Mouse (Mus musculus) MN1 (cell line): ENCODE data around the gene Slc17a9.
"Not testable (repeated sequence)": the region's sequence is repeated elsewhere in the genome, so short reads cannot be mapped to it uniquely, and the experiment has no call there.

Experiments used
- DNase-seq: peaks from one replicate; pipeline ENCODE4 v3.0.0-alpha.2; 2016; ENCODE audit warnings: low spot score

Gene Slc17a9

GRCm38 (mm10) chr2:180710276-180711155, 14.5 kb upstream of the Slc17a9 start:
- peak; percentile 54 for DNase-seq

GRCm38 (mm10) chr2:180711527-180711926, 13.5 kb upstream of the Slc17a9 start:
- no peak for DNase-seq

- DNase-seq = no peak
Observed at GRCm38 (mm10) chr2:180712037-180712689, 12.9 kb upstream of the Slc17a9 start.

GRCm38 (mm10) chr2:180722748-180723147, 2.3 kb upstream of the Slc17a9 start:
- DNase-seq = not testable (repeated sequence)

- DNase-seq = no peak
Observed at GRCm38 (mm10) chr2:180723865-180724264, 1.2 kb upstream of the Slc17a9 start.

- DNase-seq = no peak
Observed at GRCm38 (mm10) chr2:180725414-180725778, 333 bp downstream of the Slc17a9 start.

- DNase-seq = no peak
Observed at GRCm38 (mm10) chr2:180725856-180726629, 980 bp downstream of the Slc17a9 start.

GRCm38 (mm10) chr2:180726658-180727442, 1.8 kb downstream of the Slc17a9 start:
- DNase-seq = no peak

GRCm38 (mm10) chr2:180727613-180728021, 2.6 kb downstream of the Slc17a9 start:
- DNase-seq = no peak

GRCm38 (mm10) chr2:180731036-180731435, 6.0 kb downstream of the Slc17a9 start:
- DNase-seq = no peak

- no peak for DNase-seq
Observed at GRCm38 (mm10) chr2:180731984-180732383, 6.9 kb downstream of the Slc17a9 start.

- DNase-seq = no peak
Observed at GRCm38 (mm10) chr2:180735232-180735631, 10.2 kb downstream of the Slc17a9 start.

- DNase-seq = no peak
Observed at GRCm38 (mm10) chr2:180737984-180738383, 12.9 kb downstream of the Slc17a9 start.

- DNase-seq = no peak
Observed at GRCm38 (mm10) chr2:180740349-180740748, 15.3 kb downstream of the Slc17a9 start.

- no peak for DNase-seq
Observed at GRCm38 (mm10) chr2:180741421-180741820, 16.4 kb downstream of the Slc17a9 start.

- DNase-seq = no peak
Observed at GRCm38 (mm10) chr2:180742820-180743219, 17.8 kb downstream of the Slc17a9 start.

- DNase-seq = no peak
Observed at GRCm38 (mm10) chr2:180743321-180743720, 18.3 kb downstream of the Slc17a9 start.

- DNase-seq = peak; percentile 91
Observed at GRCm38 (mm10) chr2:180745248-180745927, 20.3 kb downstream of the Slc17a9 start.

GRCm38 (mm10) chr2:180746569-180747192, 21.6 kb downstream of the Slc17a9 start:
- DNase-seq = no peak

- DNase-seq = no peak
Observed at GRCm38 (mm10) chr2:180748904-180749303, 23.8 kb downstream of the Slc17a9 start.
